Mouse (Mus musculus) limb, embryonic 14.5 days (tissue): ENCODE results near the gene Fat1. TPM values are rescaled to one million over a fixed set of nuclear protein-coding genes. Genes with fewer than 3 reads are reported as not detected.

Source experiments
- ATAC-seq: fragments of 200-750 bp; cut with Nextera tagmentation; 2 replicates; pipeline ENCODE4 v1.8.0; 2017; ENCODE audit warnings: low read depth, moderate number of reproducible peaks, moderate TSS enrichment; ENCODE audit not compliant: low FRiP score
- DNase-seq: peaks from one replicate; pipeline ENCODE4 v3.0.0-alpha.2; 2015; ENCODE audit warnings: low spot score
- H3K27ac ChIP-seq: fragments of 300-500 bp; sonication (generic); replicated peaks from 2 replicates; pipeline ENCODE4 v1.5.1; 2014; ENCODE audit warnings: low read depth, mild to moderate bottlenecking, low read length, moderate library complexity, mixed read lengths
- H3K27me3 ChIP-seq: fragments of 300-500 bp; sonication (generic); 2 replicates; pipeline ENCODE4 v1.6.1; 2014; ENCODE audit warnings: low read length, mixed read lengths; ENCODE audit not compliant: control insufficient read depth, insufficient read depth
- H3K36me3 ChIP-seq: fragments of 300-500 bp; sonication (generic); 2 replicates; pipeline ENCODE4 v1.6.1; 2014; ENCODE audit warnings: mild to moderate bottlenecking, low read length, moderate library complexity, mixed read lengths; ENCODE audit not compliant: control insufficient read depth, insufficient read depth
- H3K4me1 ChIP-seq: fragments of 300-500 bp; sonication (generic); 2 replicates; pipeline ENCODE4 v1.6.1; 2014; ENCODE audit warnings: antibody characterized with exemption, low read length, mixed read lengths; ENCODE audit not compliant: control insufficient read depth, insufficient read depth
- H3K4me2 ChIP-seq: fragments of 300-500 bp; sonication (generic); replicated peaks from 2 replicates; pipeline ENCODE4 v1.6.1; 2014; ENCODE audit warnings: low read depth, mild to moderate bottlenecking, low read length, moderate library complexity; ENCODE audit not compliant: severe bottlenecking
- H3K4me3 ChIP-seq: fragments of 300-500 bp; sonication (generic); replicated peaks from 2 replicates; pipeline ENCODE4 v1.5.1; 2014; ENCODE audit warnings: low read length
- H3K9ac ChIP-seq: fragments of 300-500 bp; sonication (generic); 2 replicates; pipeline ENCODE4 v1.6.1; 2014; ENCODE audit warnings: mild to moderate bottlenecking, low read depth, low read length, moderate library complexity; ENCODE audit not compliant: severe bottlenecking
- H3K9me3 ChIP-seq: fragments of 300-500 bp; sonication (generic); 2 replicates; pipeline ENCODE4 v1.6.1; 2016; ENCODE audit warnings: low read length; ENCODE audit not compliant: control insufficient read depth
- POLR2A ChIP-seq: fragments of 200-500 bp; IDR thresholded peaks from 2 replicates; pipeline ENCODE4 v1.8.0; 2012; ENCODE audit warnings: inconsistent platforms, mild to moderate bottlenecking, moderate library complexity, borderline replicate concordance; ENCODE audit not compliant: insufficient read depth, insufficient read length; ENCODE audit errors: extremely low read depth
- WGBS: fragments of 180-500 bp; shearing (Covaris S2); extraction: QIAGEN DNeasy Blood & Tissue Kit; methylation state at CpG from one replicate; pipeline ENCODE4 v1.1.7; 2014; 5-methylcytosine and 5-hydroxymethylcytosine counted together
- polyA plus RNA-seq, 2 experiments: library from polyadenylated mRNA; depleted of rRNA in 1 of 2; stranded (reverse) in 1 of 2; unstranded in 1 of 2; fragments of >200 nt; fragmentation: Nextera tagmentation in 1 of 2; extraction: Ambion mirVana in 1 of 2; gene quantifications; 2 replicates each; pipeline versions ENCODE4 v1.2.1 to v1.2.3; 2012 to 2014

Gene Fat1
- polyA plus RNA-seq, 2 experiments = 56.6 to 81.1 TPM

GRCm38 (mm10) chr8:45055500-45055899 is 120.3 kb downstream of the Fat1 start:
- Histone ChIP-seq H3K9me3 (no peaks in the 10 kb centered on the region), H3K4me2 (no peak overlapping the region), H3K27me3 (no peaks in the 10 kb centered on the region), H3K27ac (no peak overlapping the region), H3K9ac (no peak overlapping the region), H3K4me3 (no peak overlapping the region), H3K36me3 (peaks cover 41% of the 10 kb centered on the region), H3K4me1 (no peaks in the 10 kb centered on the region)
- WGBS = 95% methylated on average over 3 of the region's 3 CpGs
- ATAC-seq = no peak
- DNase-seq = no peak
- TF ChIP-seq POLR2A = no peak

DNA sequence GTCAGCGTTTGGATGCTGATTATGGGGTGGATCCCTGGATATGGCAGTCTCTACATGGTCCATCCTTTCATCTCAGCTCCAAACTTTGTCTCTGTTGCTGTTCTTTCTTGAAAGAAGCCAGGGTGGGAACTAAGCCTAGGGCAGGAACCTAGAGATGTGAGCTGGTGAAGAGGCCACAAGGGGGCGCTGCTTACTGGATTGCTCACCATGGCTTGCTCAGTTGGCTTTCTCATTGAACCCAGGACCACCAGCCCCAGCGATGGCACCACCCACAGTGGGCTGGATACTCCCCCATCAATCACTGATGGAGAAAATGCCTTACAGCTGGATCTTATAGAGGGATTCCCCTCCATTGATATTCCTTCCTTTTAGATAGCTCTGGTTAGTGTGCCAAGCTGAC is 121.6 kb downstream of the Fat1 start:
- no peak for TF ChIP-seq POLR2A
- H3K9ac ChIP-seq = no peak overlapping the region
- 29% methylated on average over 2 of the region's 3 CpGs for WGBS
- no peaks in the 10 kb centered on the region for H3K9me3 ChIP-seq
- no peaks in the 10 kb centered on the region for H3K4me1 ChIP-seq
- no peaks in the 10 kb centered on the region for H3K27me3 ChIP-seq
- no peak overlapping the region for H3K27ac ChIP-seq
- H3K4me2 ChIP-seq = no peak overlapping the region
- H3K36me3 ChIP-seq = peaks cover 27% of the 10 kb centered on the region
- no peak overlapping the region for H3K4me3 ChIP-seq
- ATAC-seq = no peak
- DNase-seq = no peak

- ATAC-seq = no peak
- H3K27ac ChIP-seq = no peak overlapping the region
- no peaks in the 10 kb centered on the region for H3K4me1 ChIP-seq
- H3K9me3 ChIP-seq = no peaks in the 10 kb centered on the region
- no peak for TF ChIP-seq POLR2A
- no peak overlapping the region for H3K9ac ChIP-seq
- DNase-seq = no peak
- no peak overlapping the region for H3K4me2 ChIP-seq
- H3K4me3 ChIP-seq = no peak overlapping the region
- no peaks in the 10 kb centered on the region for H3K36me3 ChIP-seq
- H3K27me3 ChIP-seq = no peaks in the 10 kb centered on the region
- WGBS = 81% methylated on average over 2 of the region's 2 CpGs
Observed at GRCm38 (mm10) chr8:45060083-45060482, 124.8 kb downstream of the Fat1 start.

DNA sequence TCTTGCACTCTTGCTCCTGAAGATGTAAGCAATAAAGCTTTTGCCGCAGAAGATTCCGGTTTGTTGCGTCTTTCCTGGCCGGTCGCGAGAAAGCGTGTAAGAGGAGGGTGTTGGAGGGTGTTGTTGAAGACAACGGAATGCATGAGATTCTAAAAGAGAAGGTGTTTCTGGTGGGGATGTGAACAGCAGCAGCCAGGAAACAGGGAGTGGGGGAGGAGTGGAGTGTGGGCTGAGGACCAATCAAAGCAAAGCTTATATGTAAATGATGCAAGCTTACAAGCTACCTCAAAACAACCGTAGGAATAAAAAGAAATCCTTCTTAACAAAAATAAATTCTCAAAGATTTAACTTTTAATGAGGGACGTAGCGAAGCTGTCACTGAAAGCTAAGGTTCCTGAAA is 127.1 kb downstream of the Fat1 start:
- DNase-seq = no peak
- Histone ChIP-seq H3K36me3 (no peaks in the 10 kb centered on the region), H3K27me3 (no peaks in the 10 kb centered on the region), H3K4me2 (no peak overlapping the region), H3K27ac (no peak overlapping the region), H3K4me3 (no peak overlapping the region), H3K9ac (no peak overlapping the region), H3K9me3 (no peaks in the 10 kb centered on the region), H3K4me1 (no peaks in the 10 kb centered on the region)
- TF ChIP-seq POLR2A = no peak
- no peak for ATAC-seq
- whole genome bisulfite sequencing = 90% methylated on average over 11 of the region's 11 CpGs

DNA sequence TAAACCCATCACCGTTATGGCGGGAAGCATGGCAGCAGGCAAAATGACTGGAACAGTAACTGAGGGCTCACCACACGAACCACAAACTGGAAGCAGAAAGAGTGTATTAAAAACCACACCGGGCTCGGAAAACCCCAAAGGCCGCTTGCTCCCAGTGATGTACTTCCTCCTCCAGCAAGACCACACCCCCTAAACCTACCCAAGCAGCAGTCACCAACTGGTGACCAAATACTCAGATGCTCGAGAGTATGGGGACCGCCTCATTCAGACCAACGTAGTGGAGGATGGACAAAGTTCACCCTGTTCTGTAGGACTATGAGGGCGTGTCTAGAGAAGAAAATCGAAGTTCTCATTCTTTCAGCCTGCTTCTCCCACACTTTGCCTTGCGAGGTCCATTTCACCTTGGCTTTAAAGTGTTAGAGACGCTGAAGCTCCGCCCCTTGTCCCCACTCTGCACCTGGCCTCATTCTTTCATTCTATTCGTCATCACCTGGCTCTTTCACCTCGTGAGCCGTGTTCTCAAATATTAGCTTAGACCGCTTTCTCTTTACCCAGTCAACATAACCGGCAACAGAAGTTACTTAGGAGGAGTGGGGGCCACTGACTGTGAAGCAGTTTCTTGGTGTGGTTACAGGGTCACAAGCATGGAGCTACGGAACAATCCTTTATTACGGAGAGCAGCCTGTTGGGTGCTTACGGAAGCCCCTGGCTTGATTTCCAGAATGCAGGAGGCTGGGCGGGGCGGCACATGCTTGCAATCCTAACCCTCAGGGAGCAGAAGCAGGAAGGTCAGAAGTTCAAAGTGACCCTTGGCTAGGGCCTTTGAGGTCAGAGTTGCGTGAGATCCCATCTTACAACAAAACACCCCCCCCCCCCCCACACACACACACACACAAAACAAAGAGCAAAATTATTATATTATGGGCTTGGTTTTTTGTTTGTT is 128.0 kb downstream of the Fat1 start:
- DNase-seq = no peak
- no peak overlapping the region for H3K27ac ChIP-seq
- 78% methylated on average over 25 of the region's 25 CpGs for WGBS
- no peak for ATAC-seq
- no peak overlapping the region for H3K4me2 ChIP-seq
- H3K36me3 ChIP-seq = no peaks in the 10 kb centered on the region
- H3K4me1 ChIP-seq = no peaks in the 10 kb centered on the region
- no peak for TF ChIP-seq POLR2A
- no peaks in the 10 kb centered on the region for H3K27me3 ChIP-seq
- H3K9me3 ChIP-seq = no peaks in the 10 kb centered on the region
- no peak overlapping the region for H3K9ac ChIP-seq
- H3K4me3 ChIP-seq = no peak overlapping the region
